Mouse (Mus musculus): Measurements from ENCODE around the gene Tnfrsf21.

The Tnfrsf21 gene

GRCm38 (mm10) chr17:43025048-43025447 lies 8.7 kb downstream of the Tnfrsf21 start:
- no peak for DNase-seq (ENCODE audit: low read depth, low spot score)

- no peak for DNase-seq (ENCODE audit: low read depth, low spot score)
Measured at GRCm38 (mm10) chr17:43025819-43026593, 9.7 kb downstream of the Tnfrsf21 start.

GRCm38 (mm10) chr17:43026708-43027107 lies 10.4 kb downstream of the Tnfrsf21 start:
- no peak for DNase-seq (ENCODE audit: low read depth, low spot score)

- DNase-seq (ENCODE audit: low read depth, low spot score) = no peak
Measured at GRCm38 (mm10) chr17:43029546-43029945, 13.2 kb downstream of the Tnfrsf21 start.

GRCm38 (mm10) chr17:43030290-43030689 lies 13.9 kb downstream of the Tnfrsf21 start:
- DNase-seq (ENCODE audit: low read depth, low spot score) = no peak

- no peak for DNase-seq (ENCODE audit: low read depth, low spot score)
Measured at GRCm38 (mm10) chr17:43032489-43033036, 16.2 kb downstream of the Tnfrsf21 start.

- DNase-seq (ENCODE audit: low read depth, low spot score) = no peak
Measured at GRCm38 (mm10) chr17:43035386-43035785, 19.0 kb downstream of the Tnfrsf21 start.

GRCm38 (mm10) chr17:43036058-43036757 lies 19.9 kb downstream of the Tnfrsf21 start:
- no peak for DNase-seq (ENCODE audit: low read depth, low spot score)

GRCm38 (mm10) chr17:43040571-43040970 lies 24.2 kb downstream of the Tnfrsf21 start:
- no peak for DNase-seq (ENCODE audit: low read depth, low spot score)

- DNase-seq (ENCODE audit: low read depth, low spot score) = no peak
Measured at GRCm38 (mm10) chr17:43050619-43051018, 34.3 kb downstream of the Tnfrsf21 start.

- no peak for DNase-seq (ENCODE audit: low read depth, low spot score)
Measured at GRCm38 (mm10) chr17:43052791-43053190, 36.4 kb downstream of the Tnfrsf21 start.

- no peak for DNase-seq (ENCODE audit: low read depth, low spot score)
Measured at GRCm38 (mm10) chr17:43053943-43054342, 37.6 kb downstream of the Tnfrsf21 start.

GRCm38 (mm10) chr17:43058277-43059025 lies 42.1 kb downstream of the Tnfrsf21 start:
- no peak for DNase-seq (ENCODE audit: low read depth, low spot score)

GRCm38 (mm10) chr17:43064705-43065104 lies 48.4 kb downstream of the Tnfrsf21 start:
- DNase-seq (ENCODE audit: low read depth, low spot score) = no peak

- no peak for DNase-seq (ENCODE audit: low read depth, low spot score)
Measured at GRCm38 (mm10) chr17:43068846-43069553, 52.6 kb downstream of the Tnfrsf21 start.

GRCm38 (mm10) chr17:43070946-43071345 lies 54.6 kb downstream of the Tnfrsf21 start:
- DNase-seq (ENCODE audit: low read depth, low spot score) = no peak

- no peak for DNase-seq (ENCODE audit: low read depth, low spot score)
Measured at GRCm38 (mm10) chr17:43072142-43072786, 55.9 kb downstream of the Tnfrsf21 start.

- no peak for DNase-seq (ENCODE audit: low read depth, low spot score)
Measured at GRCm38 (mm10) chr17:43072787-43073148, 56.4 kb downstream of the Tnfrsf21 start.

- DNase-seq (ENCODE audit: low read depth, low spot score) = no peak
Measured at GRCm38 (mm10) chr17:43074391-43074790, 58.0 kb downstream of the Tnfrsf21 start.

GRCm38 (mm10) chr17:43075100-43075499 lies 58.7 kb downstream of the Tnfrsf21 start:
- no peak for DNase-seq (ENCODE audit: low read depth, low spot score)

GRCm38 (mm10) chr17:43075937-43076336 lies 59.6 kb downstream of the Tnfrsf21 start:
- DNase-seq (ENCODE audit: low read depth, low spot score) = no peak
